Mouse (Mus musculus) embryonic facial prominence, embryonic 14.5 days (tissue): ENCODE measurements at regions not wholly inside any gene's neighbourhood (a gene's known extent, or its start where the extent isn't known, plus 50 kb on each side); places are given as distances from the start of the nearest gene placed in this dataset.
A peak's percentile ranks its signal among the peaks of the same experiment; 100 is the strongest.

Source experiments
- ATAC-seq: fragments of 200-750 bp; cut with Nextera tagmentation; 2 replicates; pipeline ENCODE4 v1.8.0; 2017; ENCODE audit warnings: low read depth, moderate number of reproducible peaks, moderate TSS enrichment
- DNase-seq: peaks from one replicate; pipeline ENCODE4 v3.0.0-alpha.2; 2015; ENCODE audit warnings: low spot score
- H3K27ac ChIP-seq: fragments of 300-500 bp; sonication (generic); replicated peaks from 2 replicates; pipeline ENCODE4 v1.5.1; 2014; ENCODE audit warnings: low read depth, mild to moderate bottlenecking, low read length, moderate library complexity
- H3K27me3 ChIP-seq: fragments of 300-500 bp; sonication (generic); replicated peaks from 2 replicates; pipeline ENCODE4 v1.6.1; 2014; ENCODE audit warnings: low read length; ENCODE audit not compliant: control insufficient read depth, insufficient read depth
- H3K36me3 ChIP-seq: fragments of 300-500 bp; sonication (generic); 2 replicates; pipeline ENCODE4 v1.6.1; 2014; ENCODE audit warnings: low read length, mixed read lengths; ENCODE audit not compliant: control insufficient read depth, insufficient read depth
- H3K4me1 ChIP-seq: fragments of 300-500 bp; sonication (generic); 2 replicates; pipeline ENCODE4 v1.6.1; 2014; ENCODE audit warnings: antibody characterized with exemption, low read length; ENCODE audit not compliant: control insufficient read depth, insufficient read depth
- H3K4me2 ChIP-seq: fragments of 300-500 bp; sonication (generic); 2 replicates; pipeline ENCODE4 v1.6.1; 2014; ENCODE audit warnings: low read depth, mild to moderate bottlenecking, low read length, moderate library complexity, mixed read lengths
- H3K4me3 ChIP-seq: fragments of 300-500 bp; sonication (generic); 2 replicates; pipeline ENCODE4 v1.5.1; 2014; ENCODE audit warnings: low read depth, mild to moderate bottlenecking, low read length
- H3K9ac ChIP-seq: fragments of 300-500 bp; sonication (generic); 2 replicates; pipeline ENCODE4 v1.6.1; 2014; ENCODE audit warnings: low read depth, mild to moderate bottlenecking, low read length, moderate library complexity, mixed read lengths
- H3K9me3 ChIP-seq: fragments of 300-500 bp; sonication (generic); 2 replicates; pipeline ENCODE4 v1.6.1; 2016; ENCODE audit warnings: low read length; ENCODE audit not compliant: control insufficient read depth
- WGBS: fragments of 180-500 bp; shearing (Covaris S2); extraction: QIAGEN DNeasy Blood & Tissue Kit; methylation state at CpG from one replicate; pipeline ENCODE4 v1.1.7; 2014; 5-methylcytosine and 5-hydroxymethylcytosine counted together

- Histone ChIP-seq H3K27ac (no peak overlapping the region), H3K9ac (no peak overlapping the region), H3K4me1 (0 out of 2 replicates have a peak, but pooled peaks cover 3% of the 10 kb centered on the region), H3K9me3 (no peaks in the 10 kb centered on the region), H3K27me3 (no peaks in the 10 kb centered on the region), H3K4me2 (no peak overlapping the region), H3K4me3 (no peak overlapping the region), H3K36me3 (no peaks in the 10 kb centered on the region)
- WGBS = 72% methylated on average over 4 of the region's 4 CpGs
- ATAC-seq = no peak
- no peak for DNase-seq
Measured at GRCm38 (mm10) chr2:118033377-118033776, 78.3 kb upstream of the Thbs1 start.

GRCm38 (mm10) chr2:118034026-118034425 lies 77.7 kb upstream of the Thbs1 start:
- Histone ChIP-seq H3K36me3 (no peaks in the 10 kb centered on the region), H3K27me3 (no peaks in the 10 kb centered on the region), H3K27ac (no peak overlapping the region), H3K4me2 (no peak overlapping the region), H3K4me3 (no peak overlapping the region), H3K4me1 (no peaks in the 10 kb centered on the region), H3K9ac (no peak overlapping the region), H3K9me3 (no peaks in the 10 kb centered on the region)
- ATAC-seq (no peak), DNase-seq (peak; percentile 77)
- 73% methylated on average over 3 of the region's 3 CpGs for WGBS

DNA sequence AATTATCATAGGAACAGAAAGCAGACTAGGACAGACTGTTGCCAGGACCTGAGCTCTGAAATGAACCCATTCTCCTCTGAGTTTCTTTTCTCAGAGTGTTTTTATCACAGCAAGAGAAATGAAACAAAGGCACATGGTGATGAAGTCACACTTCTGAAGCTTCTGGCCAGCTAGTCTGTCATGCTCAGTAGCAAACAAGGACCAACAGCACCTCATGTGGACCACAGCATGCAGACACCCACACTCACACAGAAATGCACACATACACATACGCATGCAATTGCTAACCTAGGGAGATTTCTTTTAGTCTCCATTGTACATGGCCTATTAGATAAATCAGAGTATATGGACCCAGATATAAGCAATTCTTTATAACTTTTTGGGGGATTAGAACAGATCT lies 76.3 kb upstream of the Thbs1 start:
- no peaks in the 10 kb centered on the region for H3K27me3 ChIP-seq
- ATAC-seq = no peak
- 95% methylated on average over 1 of the region's 1 CpGs for WGBS

GRCm38 (mm10) chr2:118038859-118039818 lies 72.5 kb upstream of the Thbs1 start:
- DNase-seq = peak; percentile 83
- H3K36me3 ChIP-seq = no peaks in the 10 kb centered on the region
- H3K9me3 ChIP-seq = no peaks in the 10 kb centered on the region
- H3K4me1 ChIP-seq = peaks cover 9% of the 10 kb centered on the region
- H3K9ac ChIP-seq = no peak overlapping the region
- H3K4me3 ChIP-seq = no peak overlapping the region
- no peak overlapping the region for H3K4me2 ChIP-seq
- H3K27ac ChIP-seq = no peak overlapping the region; the same call in 1 of the 2 replicates
- 77% methylated on average over 16 of the region's 16 CpGs for WGBS
- H3K27me3 ChIP-seq = no peaks in the 10 kb centered on the region
- peak; percentile 76; the same call in 1 of the 2 replicates for ATAC-seq

More for the DNA sequence above, 76.3 kb upstream of the Thbs1 start:
- Histone ChIP-seq H3K27ac (no peak overlapping the region), H3K4me1 (peaks cover 9% of the 10 kb centered on the region), H3K36me3 (no peaks in the 10 kb centered on the region), H3K9ac (no peak overlapping the region), H3K4me2 (no peak overlapping the region), H3K9me3 (no peaks in the 10 kb centered on the region), H3K4me3 (no peak overlapping the region)
- DNase-seq = no peak

DNA sequence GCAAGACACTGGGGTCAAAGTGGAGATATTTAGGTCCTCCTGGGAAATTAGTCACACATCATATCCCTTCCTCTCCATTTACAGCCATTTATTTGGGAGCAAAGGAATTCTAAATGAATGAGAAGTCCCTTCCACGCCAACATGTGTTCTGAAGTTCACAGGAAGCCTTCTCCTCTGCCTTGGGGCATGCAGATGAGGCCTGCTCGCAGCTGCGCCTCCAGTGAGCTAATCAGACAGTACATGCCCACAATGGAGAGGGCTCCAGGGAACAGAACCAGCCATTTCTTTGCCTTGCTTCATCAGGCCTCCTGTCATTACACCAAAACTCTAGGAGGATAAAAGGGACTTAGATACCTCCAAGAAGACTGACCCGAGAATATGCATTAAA lies 71.9 kb upstream of the Thbs1 start:
- Histone ChIP-seq H3K27ac (no peak overlapping the region; the same call in 1 of the 2 replicates), H3K4me3 (no peak overlapping the region), H3K4me2 (no peak overlapping the region), H3K27me3 (no peaks in the 10 kb centered on the region), H3K4me1 (peaks cover 9% of the 10 kb centered on the region), H3K9ac (no peak overlapping the region), H3K9me3 (no peaks in the 10 kb centered on the region), H3K36me3 (no peaks in the 10 kb centered on the region)
- 52% methylated on average over 4 of the region's 4 CpGs for WGBS
- DNase-seq (peak; percentile 21), ATAC-seq (no peak; the same call in 1 of the 2 replicates)

DNA sequence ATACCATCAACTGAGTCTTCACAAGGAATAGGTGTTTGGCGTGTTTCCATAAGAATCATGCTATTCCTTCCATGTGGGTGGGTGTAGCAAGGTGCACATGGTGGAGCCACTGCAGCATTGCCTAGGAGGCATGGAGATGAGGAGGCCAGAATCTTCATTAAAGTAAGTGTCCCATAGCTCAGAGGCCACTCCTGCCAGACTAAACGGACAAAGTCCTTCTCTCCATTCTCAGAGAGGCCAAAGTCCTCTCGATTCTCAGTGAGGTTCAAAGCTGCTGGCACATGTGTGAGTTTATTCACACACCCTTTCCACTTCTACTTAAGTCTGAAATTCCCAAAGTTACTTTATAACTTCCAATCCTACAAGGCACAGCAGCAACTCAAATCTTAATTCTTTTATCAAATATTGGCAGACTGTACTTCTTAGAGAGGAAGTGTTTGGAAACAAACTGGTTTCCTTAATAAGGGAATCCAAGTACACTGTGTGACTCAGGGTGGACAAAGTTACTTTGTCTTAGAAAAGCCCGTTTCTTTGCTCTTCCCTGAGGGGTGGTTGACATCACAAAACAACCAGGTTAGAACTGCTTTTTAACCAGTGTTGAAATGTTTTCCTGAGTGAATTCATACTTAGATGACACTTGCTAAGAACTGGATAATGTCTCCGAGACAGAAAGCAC lies 69.2 kb upstream of the Thbs1 start:
- Histone ChIP-seq H3K4me2 (no peak overlapping the region), H3K36me3 (no peaks in the 10 kb centered on the region), H3K4me1 (peaks cover 9% of the 10 kb centered on the region), H3K4me3 (no peak overlapping the region), H3K9ac (no peak overlapping the region), H3K27ac (no peak overlapping the region), H3K27me3 (no peaks in the 10 kb centered on the region), H3K9me3 (no peaks in the 10 kb centered on the region)
- ATAC-seq = no peak
- no peak for DNase-seq
- 75% methylated on average over 5 of the region's 5 CpGs for WGBS

GRCm38 (mm10) chr2:118044666-118045065 lies 67.0 kb upstream of the Thbs1 start:
- ATAC-seq (no peak), DNase-seq (no peak)
- Histone ChIP-seq H3K36me3 (no peaks in the 10 kb centered on the region), H3K4me1 (peaks cover 5% of the 10 kb centered on the region), H3K27ac (no peak overlapping the region), H3K9ac (no peak overlapping the region), H3K4me3 (no peak overlapping the region), H3K9me3 (no peaks in the 10 kb centered on the region), H3K4me2 (no peak overlapping the region), H3K27me3 (no peaks in the 10 kb centered on the region)
- 75% methylated on average over 1 of the region's 1 CpGs for WGBS

DNA sequence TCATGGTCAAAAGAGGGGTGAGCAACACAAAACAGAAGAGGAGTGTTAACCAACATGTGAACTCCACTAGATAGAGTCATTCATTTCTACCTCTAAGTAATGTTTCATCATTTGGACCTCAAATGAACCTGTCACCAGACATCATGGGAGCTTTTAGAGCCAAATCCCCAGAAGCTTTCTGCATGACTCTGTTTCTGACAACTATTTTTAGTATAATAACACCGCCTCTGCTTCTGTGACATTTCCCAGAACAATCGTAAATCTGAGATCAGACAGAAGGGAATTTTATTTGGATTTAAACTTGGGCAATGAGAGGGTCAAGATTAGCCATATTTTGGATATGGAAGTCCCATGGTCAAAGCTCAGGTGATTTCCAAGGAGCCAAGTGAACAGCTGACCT lies 61.4 kb upstream of the Thbs1 start:
- Histone ChIP-seq H3K9me3 (no peaks in the 10 kb centered on the region), H3K4me1 (no peaks in the 10 kb centered on the region), H3K4me2 (no peak overlapping the region), H3K9ac (no peak overlapping the region), H3K4me3 (no peak overlapping the region), H3K27ac (no peak overlapping the region), H3K36me3 (no peaks in the 10 kb centered on the region), H3K27me3 (no peaks in the 10 kb centered on the region)
- ATAC-seq (no peak), DNase-seq (no peak)
- 71% methylated on average over 2 of the region's 2 CpGs for WGBS
